Mouse (Mus musculus) lung, postnatal 0 days (tissue): ENCODE results near the gene Ntrk2. TPM values are rescaled to one million over a fixed set of nuclear protein-coding genes. Genes with fewer than 3 reads are reported as not detected.
A peak's percentile ranks its signal among the peaks of the same experiment; 100 is the strongest.

Source experiments
- ATAC-seq: fragments of 200-750 bp; cut with Nextera tagmentation; 2 replicates; pipeline ENCODE4 v1.8.0; 2017; ENCODE audit warnings: moderate library complexity
- DNase-seq: peaks from one replicate; pipeline ENCODE4 v3.0.0-alpha.2; 2016; ENCODE audit warnings: low spot score
- H3K27ac ChIP-seq: fragments of 300-500 bp; sonication (generic); 2 replicates; pipeline ENCODE4 v1.5.1; 2014; ENCODE audit warnings: antibody characterized with exemption, mild to moderate bottlenecking, low read length, mixed read lengths
- H3K27me3 ChIP-seq: fragments of 300-500 bp; sonication (generic); replicated peaks from 2 replicates; pipeline ENCODE4 v1.6.1; 2014; ENCODE audit warnings: low read length, mixed read lengths; ENCODE audit not compliant: insufficient read depth
- H3K36me3 ChIP-seq: fragments of 300-500 bp; sonication (generic); 2 replicates; pipeline ENCODE4 v1.6.1; 2014; ENCODE audit warnings: low read length, mixed read lengths; ENCODE audit not compliant: insufficient read depth
- H3K4me1 ChIP-seq: fragments of 300-500 bp; sonication (generic); 2 replicates; pipeline ENCODE4 v1.6.1; 2014; ENCODE audit warnings: antibody characterized with exemption, low read depth, low read length, mixed read lengths; ENCODE audit not compliant: insufficient read depth
- H3K4me2 ChIP-seq: fragments of 300-500 bp; sonication (generic); replicated peaks from 2 replicates; pipeline ENCODE4 v1.6.1; 2014; ENCODE audit warnings: low read depth, mild to moderate bottlenecking, low read length, moderate library complexity, mixed read lengths
- H3K4me3 ChIP-seq: fragments of 300-500 bp; sonication (generic); 2 replicates; pipeline ENCODE4 v1.5.1; 2014; ENCODE audit warnings: low read depth, low read length
- H3K9ac ChIP-seq: fragments of 300-500 bp; sonication (generic); replicated peaks from 2 replicates; pipeline ENCODE4 v1.6.1; 2014; ENCODE audit warnings: low read depth, mild to moderate bottlenecking
- H3K9me3 ChIP-seq: fragments of 300-500 bp; sonication (generic); 2 replicates; pipeline ENCODE4 v1.6.1; 2016; ENCODE audit warnings: low read length, mixed read lengths
- CTCF ChIP-seq: IDR thresholded peaks from 2 replicates; pipeline ENCODE4 v1.5.1; 2016; ENCODE audit warnings: antibody characterized with exemption, mild to moderate bottlenecking
- EP300 ChIP-seq: IDR thresholded peaks from 2 replicates; pipeline ENCODE4 v1.6.1; 2016; ENCODE audit warnings: antibody characterized with exemption, mild to moderate bottlenecking, control low read depth
- WGBS: fragments of 180-500 bp; shearing (Covaris S2); extraction: QIAGEN DNeasy Blood & Tissue Kit; methylation state at CpG from one replicate; pipeline ENCODE4 v1.1.7; 2014; 5-methylcytosine and 5-hydroxymethylcytosine counted together
- polyA plus RNA-seq: library from polyadenylated mRNA; unstranded; fragments of >200 nt; fragmentation: Nextera tagmentation; extraction: Ambion mirVana; gene quantifications from 2 replicates; pipeline ENCODE4 v1.2.1, GENCODE M21; 2015

The Ntrk2 gene
- polyA plus RNA-seq, 1 experiment from 2014 or later, result 2.9 TPM

- Histone ChIP-seq H3K27ac (no peak overlapping the region), H3K9me3 (no peaks in the 10 kb centered on the region), H3K4me1 (0 out of 2 replicates have a peak, but pooled peaks cover 5% of the 10 kb centered on the region), H3K27me3 (no peaks in the 10 kb centered on the region), H3K36me3 (no peaks in the 10 kb centered on the region), H3K4me2 (no peak overlapping the region), H3K9ac (no peak overlapping the region), H3K4me3 (no peak overlapping the region)
- DNase-seq, result no peak
- no peak for TF ChIP-seq EP300
- no peak for TF ChIP-seq CTCF
- no peak for ATAC-seq
- 55% methylated on average over 5 of the region's 5 CpGs for WGBS
Observed at GRCm38 (mm10) chr13:59009855-59010254, 203.5 kb downstream of the Ntrk2 start.

- Histone ChIP-seq H3K36me3 (no peaks in the 10 kb centered on the region), H3K27ac (0 out of 2 replicates have a peak overlapping the region, but pooled peaks have one; percentile 10), H3K4me3 (no peak overlapping the region), H3K4me1 (0 out of 2 replicates have a peak, but pooled peaks cover 5% of the 10 kb centered on the region), H3K27me3 (no peaks in the 10 kb centered on the region), H3K9ac (no peak overlapping the region), H3K9me3 (no peaks in the 10 kb centered on the region), H3K4me2 (peak overlapping the region; percentile 42)
- DNase-seq, result no peak
- TF ChIP-seq CTCF (no peak), EP300 (no peak)
- peak; percentile 58 for ATAC-seq
- 24% methylated on average over 16 of the region's 16 CpGs for WGBS
Observed at GRCm38 (mm10) chr13:59010893-59011529, 204.6 kb downstream of the Ntrk2 start.

GRCm38 (mm10) chr13:59011530-59011903 is 205.1 kb downstream of the Ntrk2 start:
- Histone ChIP-seq H3K4me2 (peak overlapping the region; percentile 42), H3K27me3 (no peaks in the 10 kb centered on the region), H3K4me1 (0 out of 2 replicates have a peak, but pooled peaks cover 5% of the 10 kb centered on the region), H3K9ac (no peak overlapping the region), H3K9me3 (no peaks in the 10 kb centered on the region), H3K36me3 (no peaks in the 10 kb centered on the region), H3K27ac (0 out of 2 replicates have a peak overlapping the region, but pooled peaks have one; percentile 10), H3K4me3 (no peak overlapping the region)
- WGBS, result 3% methylated on average over 15 of the region's 15 CpGs
- DNase-seq (peak; percentile 71), ATAC-seq (peak; percentile 91)
- TF ChIP-seq CTCF (no peak), EP300 (no peak)

GRCm38 (mm10) chr13:59015360-59015759 is 209.0 kb downstream of the Ntrk2 start:
- Histone ChIP-seq H3K9ac (no peak overlapping the region), H3K4me2 (no peak overlapping the region), H3K9me3 (no peaks in the 10 kb centered on the region), H3K36me3 (no peaks in the 10 kb centered on the region), H3K27ac (no peak overlapping the region), H3K27me3 (no peaks in the 10 kb centered on the region), H3K4me1 (0 out of 2 replicates have a peak, but pooled peaks cover 5% of the 10 kb centered on the region), H3K4me3 (no peak overlapping the region)
- TF ChIP-seq EP300, result no peak
- TF ChIP-seq CTCF, result no peak
- no peak for DNase-seq
- WGBS, result 17% methylated on average over 1 of the region's 1 CpGs
- no peak for ATAC-seq

- H3K4me3 ChIP-seq, result no peak overlapping the region
- no peaks in the 10 kb centered on the region for H3K27me3 ChIP-seq
- no peak for DNase-seq
- no peak overlapping the region for H3K4me2 ChIP-seq
- H3K9ac ChIP-seq, result no peak overlapping the region
- 58% methylated on average over 5 of the region's 5 CpGs for WGBS
- no peak for ATAC-seq
- H3K9me3 ChIP-seq, result no peaks in the 10 kb centered on the region
- TF ChIP-seq CTCF (peak; percentile 5; the same call in 1 of the 2 replicates), EP300 (no peak)
- no peaks in the 10 kb centered on the region for H3K36me3 ChIP-seq
- no peak overlapping the region for H3K27ac ChIP-seq
- no peaks in the 10 kb centered on the region for H3K4me1 ChIP-seq
Observed at GRCm38 (mm10) chr13:59017121-59017520, 210.8 kb downstream of the Ntrk2 start.

- TF ChIP-seq CTCF (no peak), EP300 (no peak)
Observed at GRCm38 (mm10) chr13:59022251-59023042, 216.1 kb downstream of the Ntrk2 start.

More at GRCm38 (mm10) chr13:59022251-59023042, 216.1 kb downstream of the Ntrk2 start:
- Histone ChIP-seq H3K4me3 (no peak overlapping the region), H3K27me3 (no peaks in the 10 kb centered on the region), H3K4me1 (no peaks in the 10 kb centered on the region), H3K9me3 (no peaks in the 10 kb centered on the region), H3K9ac (no peak overlapping the region), H3K27ac (no peak overlapping the region), H3K36me3 (no peaks in the 10 kb centered on the region), H3K4me2 (no peak overlapping the region)
- no peak for ATAC-seq
- WGBS, result 81% methylated on average over 22 of the region's 22 CpGs
- no peak for DNase-seq
